Comparison of ENCODE assay signal across 8 mouse cellular contexts in the genomic region with DNA sequence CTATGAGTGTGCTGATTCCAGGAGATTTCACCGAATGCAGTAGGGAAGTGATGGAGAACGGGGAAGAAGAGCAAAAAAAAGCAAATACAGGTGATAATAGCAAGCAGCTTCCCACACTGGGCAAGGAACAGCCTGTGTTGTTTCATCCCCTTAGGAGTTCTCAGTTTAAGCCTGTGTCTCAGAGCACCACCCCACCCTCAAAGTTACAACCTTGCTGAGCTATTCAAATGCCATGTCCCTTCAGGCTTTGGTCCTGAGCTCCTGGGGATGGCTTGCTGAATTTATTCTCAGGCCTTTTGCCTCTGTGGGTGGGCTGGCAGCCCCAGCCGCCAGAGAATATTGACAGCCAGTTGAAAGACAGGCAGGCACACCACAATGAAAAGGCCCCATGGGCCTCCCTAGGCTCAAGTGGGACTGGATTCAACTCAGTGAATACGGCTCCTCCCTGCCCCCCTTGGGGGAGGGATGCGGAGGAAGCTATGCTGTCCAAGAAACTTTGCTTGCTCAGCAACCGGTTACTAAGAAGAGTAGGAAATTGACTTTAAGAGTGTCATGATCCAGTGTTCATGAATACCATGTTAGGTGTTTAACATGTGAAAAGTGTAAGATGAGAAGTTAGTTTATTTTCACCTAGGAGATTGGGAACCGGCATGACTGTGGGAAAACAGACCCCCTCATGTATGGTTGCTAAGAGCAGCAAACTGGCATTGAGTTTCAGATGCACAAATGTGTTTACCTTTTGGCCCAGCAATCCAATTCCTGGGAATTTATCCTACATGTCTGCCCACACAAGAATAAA.
A peak's percentile ranks its signal among the peaks of the same experiment; 100 is the strongest.
DNase-seq lines count a peak whose midpoint lies in the region; ATAC-seq and TF ChIP-seq lines count a peak whose summit lies in the region.
"Had no signal": no experiment of that assay in that cellular context is flagged by ENCODE, and none has a peak within 500 bp of the region (broad histone marks: within the 10 kb centered on the region; RNA-seq: fewer than 3 reads in every experiment).

No protein-coding gene starts in this region.

- DNase-seq in ES-CJ7 (ENCODE audit: low read depth, low spot score) (peak; percentile 12), ES-E14 (ENCODE audit: low read depth, low spot score) (peak; percentile 11)
- peak; percentile 46 for DNase-seq in forebrain, embryonic 10.5 days (ENCODE audit: extremely low spot score, low spot score)
- peak; percentile 32 to 51 for DNase-seq in kidney, postnatal 4 days
- no peak for DNase-seq in spleen, adult 18-20 months

- 31% methylated on average over 7 of the region's 7 CpGs for WGBS in forebrain, embryonic 10.5 days
- WGBS in heart, embryonic 11.5 days (ENCODE audit: insufficient replicate concordance), result 38% methylated on average over 7 of the region's 7 CpGs

- no peak for ATAC-seq in heart, embryonic 11.5 days (replicated peaks; ENCODE audit: insufficient number of reproducible peaks, low FRiP score, low TSS enrichment)
- no peak for ATAC-seq in CD4-positive, CD25-positive, alpha-beta regulatory T cell, adult 4 months

- no peak overlapping the region for H3K9ac ChIP-seq in ES-E14 (ENCODE audit: insufficient read depth, low read depth, low read length, poor library complexity, severe bottlenecking)
- no peak overlapping the region for H3K9ac ChIP-seq in heart, embryonic 11.5 days (ENCODE audit: low read depth, low read length)
- H3K9ac ChIP-seq: liver, embryonic 15.5 days had no signal

- peaks cover 100% of the 10 kb centered on the region for H3K27me3 ChIP-seq in forebrain, embryonic 10.5 days (ENCODE audit: poor library complexity, severe bottlenecking)
- no peaks in the 10 kb centered on the region for H3K27me3 ChIP-seq in heart, embryonic 11.5 days (ENCODE audit: control insufficient read depth, insufficient read depth, low read length)
- H3K27me3 ChIP-seq: liver, embryonic 15.5 days had no signal

- H3K9me3 ChIP-seq in ES-E14 (ENCODE audit: control insufficient read depth, insufficient read depth, low read depth, low read length), result no peaks in the 10 kb centered on the region
- H3K9me3 ChIP-seq in forebrain, embryonic 10.5 days, result no peaks in the 10 kb centered on the region
- no peaks in the 10 kb centered on the region for H3K9me3 ChIP-seq in heart, embryonic 11.5 days (replicated peaks; ENCODE audit: control insufficient read depth, low read length)
- H3K9me3 ChIP-seq: liver, embryonic 15.5 days had no signal

- H3K4me3 ChIP-seq in ES-E14 (ENCODE audit: insufficient read depth in 1 of 2, low read depth in 1 of 2, low read length in 2 of 2, poor library complexity in 1 of 2, severe bottlenecking in 1 of 2), result no peak overlapping the region
- H3K4me3 ChIP-seq in forebrain, embryonic 10.5 days, result no peak overlapping the region
- H3K4me3 ChIP-seq in heart, embryonic 11.5 days (ENCODE audit: low read depth, low read length), result no peak overlapping the region
- H3K4me3 ChIP-seq: liver, embryonic 15.5 days had no signal

- no peaks in the 10 kb centered on the region for H3K36me3 ChIP-seq in ES-E14 (ENCODE audit: control insufficient read depth, insufficient read depth, low read length, poor library complexity, severe bottlenecking)
- no peaks in the 10 kb centered on the region for H3K36me3 ChIP-seq in forebrain, embryonic 10.5 days (replicated peaks)
- H3K36me3 ChIP-seq in heart, embryonic 11.5 days (ENCODE audit: control insufficient read depth, insufficient read depth, low read length), result no peaks in the 10 kb centered on the region
- H3K36me3 ChIP-seq: liver, embryonic 15.5 days had no signal

- no peak overlapping the region for H3K4me2 ChIP-seq in heart, embryonic 11.5 days
- H3K4me2 ChIP-seq: liver, embryonic 15.5 days had no signal

- no peak overlapping the region for H3K27ac ChIP-seq in ES-E14 (ENCODE audit: insufficient read depth, low read depth, low read length, poor library complexity, severe bottlenecking)
- H3K27ac ChIP-seq in forebrain, embryonic 10.5 days, result peak overlapping the region; percentile 44; the same call in 1 of the 2 replicates
- H3K27ac ChIP-seq in heart, embryonic 11.5 days (ENCODE audit: low read depth, low read length), result no peak overlapping the region
- H3K27ac ChIP-seq: liver, embryonic 15.5 days had no signal

- in situ Hi-C loops in ES-E14 (cut with MboI; ENCODE audit: low sequenced_read_pairs in 2 of 2, unreplicated experiment in 2 of 2), result no loop called here

- H3K4me1 ChIP-seq in ES-E14 (ENCODE audit: control insufficient read depth in 2 of 2, insufficient read depth in 2 of 2, low read length in 2 of 2, poor library complexity in 1 of 2), result no peaks in the 10 kb centered on the region
- peaks cover 19% of the 10 kb centered on the region for H3K4me1 ChIP-seq in forebrain, embryonic 10.5 days
- no peaks in the 10 kb centered on the region for H3K4me1 ChIP-seq in heart, embryonic 11.5 days (ENCODE audit: control insufficient read depth, insufficient read depth, low read length)
- H3K4me1 ChIP-seq: liver, embryonic 15.5 days had no signal

TF ChIP-seq in ES-E14, 5 proteins besides CTCF, POLR2A, EP300 and RAD21:
- no peak for TF ChIP-seq HCFC1 (IDR thresholded peaks at IDR 0.05; ENCODE audit: borderline replicate concordance, insufficient read depth, low read length)
- no peak for TF ChIP-seq CHD2 (IDR thresholded peaks at IDR 0.05; ENCODE audit: low read depth, low read length)
- TF ChIP-seq ZC3H11A (IDR thresholded peaks at IDR 0.05; ENCODE audit: borderline replicate concordance, low read depth, low read length), result no peak
- no peak for TF ChIP-seq ZNF384 (IDR thresholded peaks at IDR 0.05; ENCODE audit: low read depth, low read length)
- TF ChIP-seq MAFK (IDR thresholded peaks at IDR 0.05; ENCODE audit: insufficient read depth, low read depth, low read length), result no peak

Comparison
In these comparisons a context has a peak if more than half of its experiments do, and no peak if none do; other contexts are left out.
1. DNase-seq: peak in ES-CJ7 (single experiment), ES-E14 (single experiment), forebrain, embryonic 10.5 days (single experiment) and kidney, postnatal 4 days (2 of 2); none in spleen, adult 18-20 months (0 of 2).